Mouse (Mus musculus): ENCODE measurements at regions not wholly inside any gene's neighbourhood (a gene's known extent, or its start where the extent isn't known, plus 50 kb on each side); places are given as distances from the start of the nearest gene placed in this dataset.

GRCm38 (mm10) chr9:16994169-16994568, 493.1 kb upstream of the Fat3 start:
- DNase-seq (ENCODE audit: low spot score in 2 of 2), result no peak

GRCm38 (mm10) chr9:16988114-16988513, 487.0 kb upstream of the Fat3 start:
- peak in 1 of 2 experiments; percentile 10 for DNase-seq (ENCODE audit: low spot score in 2 of 2)

GRCm38 (mm10) chr9:16977321-16977720, 476.2 kb upstream of the Fat3 start:
- DNase-seq (ENCODE audit: low spot score in 2 of 2), result no peak

GRCm38 (mm10) chr9:16970373-16970772, 469.3 kb upstream of the Fat3 start:
- no peak for DNase-seq (ENCODE audit: low spot score in 2 of 2)

GRCm38 (mm10) chr9:16933602-16934001, 432.5 kb upstream of the Fat3 start:
- no peak for DNase-seq (ENCODE audit: low spot score in 2 of 2)

- DNase-seq (ENCODE audit: low spot score in 2 of 2), result peak in 1 of 2 experiments; percentile 13
These were observed 430.5 kb upstream of the Fat3 start for GRCm38 (mm10) chr9:16931586-16931985.

- DNase-seq (ENCODE audit: low spot score in 2 of 2), result no peak
These were observed 425.4 kb upstream of the Fat3 start for GRCm38 (mm10) chr9:16926315-16926984.

- no peak for DNase-seq (ENCODE audit: low spot score in 2 of 2)
These were observed 424.2 kb upstream of the Fat3 start for GRCm38 (mm10) chr9:16925279-16925678.

GRCm38 (mm10) chr9:16906155-16906554, 405.1 kb upstream of the Fat3 start:
- no peak for DNase-seq (ENCODE audit: low spot score in 2 of 2)

GRCm38 (mm10) chr9:16899060-16899459, 398.0 kb upstream of the Fat3 start:
- no peak for DNase-seq (ENCODE audit: low spot score in 2 of 2)

- DNase-seq (ENCODE audit: low spot score in 2 of 2), result no peak
These were observed 351.5 kb upstream of the Fat3 start for GRCm38 (mm10) chr9:16852458-16853026.

GRCm38 (mm10) chr9:16808494-16808893, 307.4 kb upstream of the Fat3 start:
- no peak for DNase-seq (ENCODE audit: low spot score in 2 of 2)

GRCm38 (mm10) chr9:16772867-16773266, 271.8 kb upstream of the Fat3 start:
- DNase-seq (ENCODE audit: low spot score in 2 of 2), result no peak

GRCm38 (mm10) chr9:16727653-16728052, 226.6 kb upstream of the Fat3 start:
- no peak for DNase-seq (ENCODE audit: low spot score in 2 of 2)

- DNase-seq (ENCODE audit: low spot score in 2 of 2), result no peak
These were observed 201.3 kb upstream of the Fat3 start for GRCm38 (mm10) chr9:16702431-16702830.

GRCm38 (mm10) chr9:16661527-16661926, 160.4 kb upstream of the Fat3 start:
- no peak for DNase-seq (ENCODE audit: low spot score in 2 of 2)

- no peak for DNase-seq (ENCODE audit: low spot score in 2 of 2)
These were observed 159.9 kb upstream of the Fat3 start for GRCm38 (mm10) chr9:16660940-16661339.
